Mouse (Mus musculus) forebrain, embryonic 11.5 days (tissue): Measurements from ENCODE around the gene Cacng8. TPM values are rescaled to one million over a fixed set of nuclear protein-coding genes. Genes with fewer than 3 reads are reported as not detected.

Experiments
- ATAC-seq: fragments of 200-750 bp; cut with Nextera tagmentation; replicated peaks from 2 replicates; pipeline ENCODE4 v1.8.0; 2017; ENCODE audit warnings: moderate TSS enrichment; ENCODE audit not compliant: low FRiP score
- DNase-seq: peaks from one replicate; pipeline ENCODE4 v3.0.0-alpha.2; 2017; ENCODE audit warnings: low spot score
- H3K27ac ChIP-seq: fragments of 300-500 bp; sonication (generic); 2 replicates; pipeline ENCODE4 v1.5.1; 2014; ENCODE audit warnings: low read depth, low read length
- H3K27me3 ChIP-seq: fragments of 300-500 bp; sonication (generic); 2 replicates; pipeline ENCODE4 v1.6.1; 2014; ENCODE audit warnings: mild to moderate bottlenecking, low read length, mixed read lengths; ENCODE audit not compliant: control insufficient read depth, insufficient read depth
- H3K36me3 ChIP-seq: fragments of 300-500 bp; sonication (generic); 2 replicates; pipeline ENCODE4 v1.6.1; 2014; ENCODE audit warnings: mild to moderate bottlenecking, low read length, moderate library complexity, mixed read lengths; ENCODE audit not compliant: control insufficient read depth, insufficient read depth
- H3K4me1 ChIP-seq: fragments of 300-500 bp; sonication (generic); replicated peaks from 2 replicates; pipeline ENCODE4 v1.6.1; 2014; ENCODE audit warnings: low read length, mixed read lengths; ENCODE audit not compliant: control insufficient read depth, insufficient read depth
- H3K4me2 ChIP-seq: fragments of 300-500 bp; sonication (generic); 2 replicates; pipeline ENCODE4 v1.6.1; 2014; ENCODE audit warnings: low read depth, mild to moderate bottlenecking, low read length, moderate library complexity, mixed read lengths; ENCODE audit not compliant: severe bottlenecking
- H3K4me3 ChIP-seq: fragments of 300-500 bp; sonication (generic); 2 replicates; pipeline ENCODE4 v1.5.1; 2014; ENCODE audit warnings: low read depth, low read length
- H3K9ac ChIP-seq: fragments of 300-500 bp; sonication (generic); 2 replicates; pipeline ENCODE4 v1.6.1; 2014; ENCODE audit warnings: low read length
- H3K9me3 ChIP-seq: fragments of 300-500 bp; sonication (generic); 2 replicates; pipeline ENCODE4 v1.6.1; 2016; ENCODE audit warnings: low read length, mixed read lengths; ENCODE audit not compliant: control insufficient read depth
- WGBS: fragments of 180-500 bp; shearing (Covaris S2); extraction: QIAGEN DNeasy Blood & Tissue Kit; methylation state at CpG from one replicate; pipeline ENCODE4 v1.1.7; 2014; 5-methylcytosine and 5-hydroxymethylcytosine counted together
- polyA plus RNA-seq: library from polyadenylated mRNA; unstranded; fragments of >200 nt; fragmentation: Nextera tagmentation; extraction: Ambion mirVana; gene quantifications from 2 replicates; pipeline ENCODE4 v1.2.1, GENCODE M21; 2014

Cacng8 gene
- polyA plus RNA-seq, 1 experiment from 2014 or later = 7.9 TPM

DNA sequence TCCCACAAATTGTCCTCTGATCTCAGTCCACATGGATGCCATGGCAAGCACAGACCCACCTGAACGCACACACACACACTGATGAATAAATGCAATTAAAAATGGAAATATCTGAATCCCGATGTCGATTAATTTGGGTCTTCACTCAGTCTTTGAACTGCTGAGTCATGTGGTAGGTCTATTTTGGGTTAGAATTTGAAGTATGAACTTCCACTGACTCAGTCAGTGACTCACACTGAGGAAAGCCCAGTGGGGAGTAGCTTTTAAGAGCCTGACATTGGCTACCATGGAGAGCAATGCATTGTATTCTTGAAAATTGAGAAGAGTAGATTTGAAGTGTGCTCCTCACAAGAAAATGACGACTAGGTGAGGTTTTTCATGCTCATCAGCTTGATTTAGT, 56.5 kb downstream of the Cacng8 start:
- Histone ChIP-seq H3K27me3 (no peaks in the 10 kb centered on the region), H3K9ac (no peak overlapping the region), H3K9me3 (no peaks in the 10 kb centered on the region), H3K4me1 (no peaks in the 10 kb centered on the region), H3K36me3 (no peaks in the 10 kb centered on the region), H3K4me2 (no peak overlapping the region), H3K4me3 (no peak overlapping the region), H3K27ac (no peak overlapping the region)
- DNase-seq (no peak), ATAC-seq (no peak)
- 80% methylated on average over 4 of the region's 4 CpGs for WGBS

DNA sequence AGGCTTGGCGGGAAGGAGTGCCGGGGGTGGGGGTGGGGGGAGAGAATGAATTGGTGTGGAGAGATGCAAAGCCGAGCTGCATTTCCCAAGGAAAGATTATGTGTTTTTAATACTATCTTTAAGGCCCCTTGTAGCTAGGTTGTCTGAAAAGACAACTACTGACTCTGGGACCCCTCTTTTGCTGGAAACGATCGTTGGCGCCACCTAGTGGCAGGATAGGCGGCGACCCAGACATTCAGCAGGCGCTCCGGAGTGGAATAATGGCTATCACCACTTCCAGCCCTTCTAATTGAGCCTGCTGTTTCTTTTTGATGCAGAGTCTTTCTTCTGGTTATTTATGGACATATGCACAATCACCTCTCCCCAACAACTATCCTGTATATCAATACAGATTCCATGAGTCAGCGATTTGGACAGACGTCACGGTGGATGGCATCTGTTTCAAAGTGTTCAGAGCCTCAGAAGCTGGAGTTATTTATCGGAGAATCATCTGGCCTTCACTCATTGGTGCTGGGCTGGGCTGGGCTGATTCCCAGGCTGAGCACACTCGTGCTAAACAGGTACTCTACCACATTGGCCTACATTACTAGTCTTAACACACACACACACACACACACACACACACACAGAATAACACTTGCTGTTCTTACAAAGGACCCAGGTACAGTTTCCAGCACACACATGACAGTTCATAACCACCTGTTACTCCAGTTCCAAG, 58.4 kb downstream of the Cacng8 start:
- H3K4me2 ChIP-seq = no peak overlapping the region
- no peaks in the 10 kb centered on the region for H3K27me3 ChIP-seq
- H3K4me1 ChIP-seq = no peaks in the 10 kb centered on the region
- H3K4me3 ChIP-seq = no peak overlapping the region
- ATAC-seq = peak; percentile 71; the same call in 1 of the 2 replicates
- no peaks in the 10 kb centered on the region for H3K36me3 ChIP-seq
- WGBS = 25% methylated on average over 15 of the region's 15 CpGs
- H3K9me3 ChIP-seq = no peaks in the 10 kb centered on the region
- H3K27ac ChIP-seq = no peak overlapping the region
- peak; percentile 89 for DNase-seq
- no peak overlapping the region for H3K9ac ChIP-seq

DNA sequence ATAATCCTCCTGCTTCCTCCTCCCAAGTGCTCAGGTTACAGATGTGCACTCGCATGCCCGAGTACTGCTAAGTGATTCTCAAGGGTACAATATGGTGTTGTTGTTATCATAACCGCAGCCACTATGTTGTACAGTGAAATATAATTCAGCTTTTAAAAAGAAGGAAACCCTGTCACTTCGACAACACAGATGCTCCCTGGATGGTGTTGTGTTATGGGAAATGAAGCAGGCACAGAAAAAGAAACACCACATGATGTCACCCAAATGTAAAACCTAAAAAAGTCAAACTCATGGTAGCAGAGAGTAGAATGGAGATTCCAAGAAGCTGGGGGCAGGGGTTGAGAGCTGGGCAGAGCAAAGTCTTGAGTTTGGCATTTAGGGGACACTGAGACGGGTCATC, 60.2 kb downstream of the Cacng8 start:
- no peaks in the 10 kb centered on the region for H3K4me1 ChIP-seq
- H3K4me2 ChIP-seq = no peak overlapping the region
- no peak for DNase-seq
- no peaks in the 10 kb centered on the region for H3K27me3 ChIP-seq
- no peak overlapping the region for H3K27ac ChIP-seq
- no peak overlapping the region for H3K9ac ChIP-seq
- H3K36me3 ChIP-seq = no peaks in the 10 kb centered on the region
- WGBS = 66% methylated on average over 5 of the region's 5 CpGs
- no peaks in the 10 kb centered on the region for H3K9me3 ChIP-seq
- no peak for ATAC-seq
- no peak overlapping the region for H3K4me3 ChIP-seq

DNA sequence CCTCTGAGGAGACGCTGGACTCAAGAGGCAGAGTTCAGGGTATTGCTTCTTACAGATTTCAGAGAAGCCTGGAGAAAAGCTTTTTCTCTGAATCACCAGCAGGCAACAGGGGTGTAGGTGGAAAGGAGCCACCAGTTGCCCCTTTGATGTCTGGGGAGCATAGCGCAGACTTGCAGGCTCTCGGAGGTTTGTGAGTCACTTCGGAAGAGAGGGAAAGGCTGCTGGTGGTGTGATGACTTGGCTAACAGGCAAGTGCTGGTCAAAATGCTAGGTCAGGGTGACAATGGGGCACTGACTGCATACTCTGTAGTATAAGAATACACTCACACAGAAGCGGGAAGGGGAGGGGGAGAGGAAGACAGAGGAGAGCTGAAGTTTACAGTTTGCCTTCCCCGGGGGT, 60.7 kb downstream of the Cacng8 start:
- Histone ChIP-seq H3K4me2 (no peak overlapping the region), H3K9me3 (no peaks in the 10 kb centered on the region), H3K9ac (no peak overlapping the region), H3K27ac (no peak overlapping the region), H3K27me3 (no peaks in the 10 kb centered on the region), H3K36me3 (no peaks in the 10 kb centered on the region), H3K4me1 (no peaks in the 10 kb centered on the region), H3K4me3 (no peak overlapping the region)
- ATAC-seq (no peak), DNase-seq (no peak)
- WGBS = 60% methylated on average over 6 of the region's 6 CpGs

DNA sequence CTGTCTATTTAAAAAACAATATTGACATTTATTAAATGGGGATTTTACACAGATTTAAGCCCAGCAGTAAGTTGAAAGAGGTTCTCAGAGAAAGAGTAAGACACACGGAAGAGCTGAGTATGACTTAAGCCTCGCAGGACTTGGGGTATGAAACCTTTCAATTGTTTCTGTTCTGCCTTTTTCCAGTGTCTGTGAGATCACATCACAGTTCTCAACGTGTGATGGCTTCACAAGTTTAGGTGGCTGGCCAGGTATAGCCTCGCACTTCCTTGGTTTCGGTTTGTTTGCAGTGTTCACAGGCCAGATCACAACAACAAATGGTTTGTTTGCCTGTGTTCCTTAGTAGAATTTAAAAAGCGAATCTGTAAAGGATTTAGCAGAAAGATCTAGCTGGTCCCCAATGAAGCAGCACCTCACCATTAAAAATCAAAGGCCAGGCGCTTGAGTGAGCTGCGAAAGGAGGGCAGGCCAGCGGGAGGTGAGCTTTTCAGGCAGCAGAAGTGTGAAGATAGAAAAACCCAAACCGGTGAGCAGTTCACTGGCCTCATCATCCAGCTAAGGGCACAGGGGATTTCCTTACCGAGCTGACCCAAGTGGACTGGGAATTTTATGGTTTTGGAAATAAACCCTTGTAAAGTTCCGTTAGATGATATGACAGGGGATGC, 62.5 kb downstream of the Cacng8 start:
- ATAC-seq = no peak
- Histone ChIP-seq H3K4me3 (no peak overlapping the region), H3K27ac (no peak overlapping the region), H3K27me3 (no peaks in the 10 kb centered on the region), H3K9me3 (no peaks in the 10 kb centered on the region), H3K4me2 (no peak overlapping the region), H3K36me3 (no peaks in the 10 kb centered on the region), H3K4me1 (no peaks in the 10 kb centered on the region), H3K9ac (no peak overlapping the region)
- no peak for DNase-seq
- 66% methylated on average over 12 of the region's 12 CpGs for WGBS

DNA sequence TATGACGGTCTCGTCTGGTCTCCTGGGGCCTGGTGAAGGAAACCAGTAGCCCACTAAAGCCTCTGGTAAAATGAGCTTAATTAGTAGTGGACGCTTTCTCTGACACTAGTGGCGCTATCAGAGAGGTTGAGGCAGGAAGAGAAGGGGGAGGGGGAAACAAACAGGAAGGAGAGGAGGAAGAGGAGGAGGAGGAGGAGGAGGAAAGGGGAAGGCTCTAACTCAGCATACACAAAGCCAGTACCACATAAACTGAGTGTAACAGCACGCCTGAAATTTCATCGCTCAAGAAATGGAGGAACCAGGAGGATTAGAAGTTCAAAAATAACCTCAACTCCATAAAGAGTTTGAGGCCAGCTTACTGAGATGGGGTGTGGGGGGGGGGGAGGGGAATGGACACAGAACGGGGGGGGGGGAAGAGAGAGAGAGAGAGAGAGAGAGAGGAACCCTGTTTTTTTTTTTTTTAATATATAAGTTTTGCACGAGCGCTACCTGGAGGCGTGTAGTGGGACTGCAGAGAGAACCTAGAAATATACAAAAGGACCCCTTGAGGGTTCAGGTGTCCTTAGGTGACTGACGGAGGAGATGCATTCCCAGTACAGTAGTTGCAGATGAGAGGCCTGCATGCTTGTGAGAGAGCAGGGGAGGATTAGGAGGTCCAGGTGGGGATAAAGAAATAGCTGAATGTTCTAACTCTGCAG, 63.2 kb downstream of the Cacng8 start:
- ATAC-seq (no peak), DNase-seq (peak; percentile 42)
- H3K36me3 ChIP-seq = no peaks in the 10 kb centered on the region
- H3K4me3 ChIP-seq = no peak overlapping the region
- H3K4me1 ChIP-seq = no peaks in the 10 kb centered on the region
- no peaks in the 10 kb centered on the region for H3K27me3 ChIP-seq
- no peak overlapping the region for H3K4me2 ChIP-seq
- no peak overlapping the region for H3K9ac ChIP-seq
- H3K27ac ChIP-seq = no peak overlapping the region
- no peaks in the 10 kb centered on the region for H3K9me3 ChIP-seq
- WGBS = 57% methylated on average over 11 of the region's 11 CpGs

DNA sequence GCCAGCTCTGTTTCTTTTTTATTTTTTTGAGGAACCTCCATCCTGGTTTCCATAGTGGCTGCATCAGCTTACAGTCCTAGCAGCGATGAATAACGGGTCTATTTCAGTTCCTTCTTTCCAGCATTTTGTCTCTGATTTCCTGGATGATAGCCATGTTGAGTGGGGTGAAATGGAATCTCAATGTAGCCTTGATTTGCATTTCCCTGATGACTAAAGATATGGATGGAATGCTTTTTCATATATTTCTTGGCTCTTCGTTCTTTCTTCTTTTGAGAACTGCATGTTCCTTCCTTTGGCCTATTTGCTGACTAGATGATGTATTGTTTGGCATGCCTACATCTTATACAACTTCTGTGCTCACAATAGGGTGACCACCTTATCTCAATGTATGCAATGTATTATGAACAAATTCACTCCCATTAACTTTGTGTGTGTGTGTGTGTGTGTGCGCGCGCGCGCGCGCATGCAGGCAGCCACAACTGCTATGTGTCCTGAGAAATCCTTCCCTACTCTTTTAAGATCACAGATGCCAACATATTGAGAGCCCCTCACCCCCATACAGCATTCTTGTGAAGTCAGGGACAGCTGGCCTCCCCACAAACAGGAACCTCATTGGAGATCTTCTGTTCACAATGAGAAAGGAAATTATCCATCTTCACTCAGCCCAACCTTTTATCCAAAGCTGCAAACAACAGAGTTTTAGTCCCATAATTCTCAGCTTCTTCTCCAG, 66.8 kb downstream of the Cacng8 start:
- peak; percentile 9 for DNase-seq
- H3K9ac ChIP-seq = no peak overlapping the region
- no peak overlapping the region for H3K4me2 ChIP-seq
- no peaks in the 10 kb centered on the region for H3K36me3 ChIP-seq
- H3K27ac ChIP-seq = no peak overlapping the region
- H3K4me1 ChIP-seq = no peaks in the 10 kb centered on the region
- H3K4me3 ChIP-seq = no peak overlapping the region
- H3K27me3 ChIP-seq = no peaks in the 10 kb centered on the region
- 97% methylated on average over 10 of the region's 10 CpGs for WGBS
- ATAC-seq = no peak
- H3K9me3 ChIP-seq = no peaks in the 10 kb centered on the region

DNA sequence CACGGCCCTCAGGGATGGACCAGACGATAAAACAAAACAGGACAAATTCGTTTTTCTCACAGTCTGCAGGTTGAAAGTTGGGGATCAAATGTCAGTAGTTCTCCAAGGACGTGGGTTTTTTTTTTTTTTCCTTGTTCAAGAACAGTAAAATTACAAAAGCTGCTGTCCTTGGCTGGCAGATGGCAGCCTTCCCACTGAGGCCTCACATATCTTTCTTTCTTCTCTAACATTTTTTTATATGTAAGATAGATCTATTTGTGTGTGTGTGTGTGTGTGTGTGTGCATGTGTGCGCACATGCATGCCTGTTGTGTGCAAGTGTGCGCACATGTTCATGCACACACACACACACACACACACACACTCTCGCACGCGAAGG, 67.3 kb downstream of the Cacng8 start:
- DNase-seq (no peak), ATAC-seq (no peak)
- WGBS = 76% methylated on average over 9 of the region's 9 CpGs
- H3K4me2 ChIP-seq = no peak overlapping the region
- no peaks in the 10 kb centered on the region for H3K27me3 ChIP-seq
- no peak overlapping the region for H3K27ac ChIP-seq
- H3K9ac ChIP-seq = no peak overlapping the region
- H3K36me3 ChIP-seq = no peaks in the 10 kb centered on the region
- H3K9me3 ChIP-seq = no peaks in the 10 kb centered on the region
- H3K4me1 ChIP-seq = no peaks in the 10 kb centered on the region
- H3K4me3 ChIP-seq = no peak overlapping the region
